Mouse (Mus musculus) layer of hippocampus, postnatal 36 days (tissue): ENCODE results near the gene L3hypdh. TPM values are rescaled to one million over a fixed set of nuclear protein-coding genes. Genes with fewer than 3 reads are reported as not detected.

Experiments
- DNase-seq, 2 experiments: peaks; one replicate each; pipeline ENCODE4 v3.0.0; 2022
- total RNA-seq, 2 experiments: library from RNA; stranded (reverse); gene quantifications; 2 replicates each; pipeline ENCODE4 v1.2.3; 2021

L3hypdh gene
- 1 to 10 TPM; 2.8 to 2.9 TPM for total RNA-seq

DNA sequence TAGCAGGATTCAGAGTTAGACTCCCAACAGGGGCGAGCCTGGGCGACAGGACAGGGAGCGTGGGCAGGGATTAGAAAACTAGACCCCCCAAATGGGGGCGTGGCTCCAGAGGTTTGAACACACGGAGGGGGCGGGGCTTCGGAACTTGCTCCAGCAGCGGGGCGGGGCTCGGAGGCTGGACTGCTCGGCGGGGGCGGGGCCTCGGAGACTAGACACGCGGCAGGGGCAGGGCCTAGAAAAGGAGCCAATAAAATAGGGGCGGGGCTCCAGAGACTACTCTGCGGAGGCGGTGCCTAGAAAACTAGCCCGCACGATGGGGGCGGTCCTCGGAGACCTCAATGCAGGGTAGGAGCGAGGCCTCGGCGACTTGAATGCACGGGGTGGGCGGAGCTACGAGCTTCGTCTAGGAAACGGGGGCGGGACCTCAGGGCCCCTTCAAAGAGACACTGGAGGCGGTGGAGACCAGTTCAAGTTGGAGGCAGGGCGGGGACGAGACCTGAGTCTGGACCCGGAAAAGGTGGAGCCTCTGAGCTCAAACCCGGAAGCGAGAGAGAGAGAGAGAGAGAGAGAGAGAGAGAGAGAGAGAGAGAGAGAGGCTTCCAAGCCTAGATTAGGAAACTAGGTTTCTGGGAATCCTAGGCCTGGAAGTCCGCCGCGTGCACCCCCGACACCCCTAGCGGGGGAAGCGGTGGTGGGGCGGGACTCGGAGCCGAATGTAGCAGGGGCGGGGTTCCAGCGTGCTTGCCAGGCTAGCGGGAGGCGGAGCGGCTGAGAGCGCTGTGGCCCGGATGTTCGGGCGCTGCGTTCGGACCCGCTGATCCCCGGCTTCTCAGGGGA, at the start of gene L3hypdh, which contains the start of gene Jkamp:
Gene L3hypdh (minus strand): TSS at position 111 of the 837 bp plus-strand sequence.
Gene Jkamp (plus strand): TSS at position 261 of the 837 bp plus-strand sequence.
- DNase-seq: peak; percentile 97 to 98

GRCm38 (mm10) chr12:72129203-72129602, 44.0 kb upstream of the L3hypdh start:
- DNase-seq: no peak

DNA sequence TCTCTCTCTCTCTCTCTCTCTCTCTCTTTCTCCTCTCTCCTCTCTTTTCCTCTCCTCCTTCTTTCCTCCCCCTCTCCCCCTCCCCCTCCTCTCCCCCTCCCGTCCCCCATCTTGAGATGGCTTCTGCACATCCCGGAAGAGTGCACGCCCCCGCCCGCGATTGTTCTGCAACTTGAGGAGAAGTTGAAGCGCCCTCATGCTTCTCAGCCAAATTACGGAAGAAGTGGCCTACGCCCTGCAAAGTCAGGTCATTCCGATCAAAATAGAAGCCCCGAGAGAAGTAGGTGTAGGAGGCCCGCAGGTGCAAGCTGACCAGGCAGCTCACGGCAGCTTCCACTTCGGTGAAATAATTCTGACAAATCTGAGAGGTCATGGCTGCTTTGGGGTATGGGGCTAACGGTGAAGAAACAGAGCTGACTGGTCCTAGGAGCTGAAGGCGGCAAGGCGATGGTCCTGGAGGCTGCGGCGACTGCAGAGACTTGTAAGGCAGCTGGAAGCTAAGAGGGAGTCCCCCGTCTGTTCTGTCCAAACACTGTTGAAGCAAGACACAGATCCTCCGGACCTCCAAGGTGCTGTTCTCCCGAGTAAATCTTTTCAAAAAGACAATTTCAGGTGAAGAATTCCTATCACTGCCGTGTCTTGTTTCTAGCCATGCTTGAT, 30.6 kb upstream of the L3hypdh start:
- DNase-seq: no peak

- no peak for DNase-seq
These were observed 29.9 kb upstream of the L3hypdh start for GRCm38 (mm10) chr12:72115126-72115525.

GRCm38 (mm10) chr12:72104525-72105281, 19.5 kb upstream of the L3hypdh start:
- peak; percentile 28 to 61 for DNase-seq

DNA sequence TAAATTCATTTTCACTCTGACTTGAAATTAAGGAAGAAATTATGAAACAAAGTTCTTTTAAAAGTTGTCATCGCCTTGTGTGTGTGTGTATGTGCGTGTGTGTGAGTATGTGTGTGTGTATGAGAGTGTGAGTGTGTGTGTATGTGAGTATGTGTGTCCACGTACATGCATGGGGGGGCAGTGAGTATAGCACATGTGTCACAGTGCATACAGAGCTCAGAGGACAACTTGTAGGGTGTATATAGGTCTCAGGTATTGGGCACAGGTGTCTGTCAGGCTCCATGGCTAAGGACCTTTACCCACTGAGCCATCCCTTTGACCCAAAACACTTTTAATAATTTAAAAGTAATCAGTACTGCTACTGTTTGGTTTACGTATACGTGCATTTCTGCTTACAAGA, 18.8 kb upstream of the L3hypdh start:
- DNase-seq: no peak

GRCm38 (mm10) chr12:72102776-72103175, 17.5 kb upstream of the L3hypdh start:
- no peak for DNase-seq

DNA sequence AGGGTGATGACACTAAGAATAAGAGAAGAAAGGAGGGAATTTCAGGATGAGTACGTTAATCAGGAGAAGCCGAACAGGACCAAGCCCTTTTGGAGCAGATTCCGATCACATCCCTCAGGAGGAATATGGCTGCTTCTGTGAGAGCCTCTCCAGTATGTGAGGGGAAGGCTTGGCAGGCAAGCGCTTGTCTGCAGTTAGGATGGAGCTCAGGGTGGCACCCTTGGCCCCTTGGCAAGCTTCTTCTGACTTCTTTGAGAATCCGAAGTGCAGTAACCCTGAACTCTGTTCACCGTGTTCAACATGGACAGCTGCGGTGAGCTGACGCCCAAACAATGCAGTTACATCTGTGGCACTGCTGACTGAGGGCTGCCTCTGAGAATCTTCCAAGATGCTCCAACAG, 11.7 kb upstream of the L3hypdh start:
- no peak for DNase-seq

DNA sequence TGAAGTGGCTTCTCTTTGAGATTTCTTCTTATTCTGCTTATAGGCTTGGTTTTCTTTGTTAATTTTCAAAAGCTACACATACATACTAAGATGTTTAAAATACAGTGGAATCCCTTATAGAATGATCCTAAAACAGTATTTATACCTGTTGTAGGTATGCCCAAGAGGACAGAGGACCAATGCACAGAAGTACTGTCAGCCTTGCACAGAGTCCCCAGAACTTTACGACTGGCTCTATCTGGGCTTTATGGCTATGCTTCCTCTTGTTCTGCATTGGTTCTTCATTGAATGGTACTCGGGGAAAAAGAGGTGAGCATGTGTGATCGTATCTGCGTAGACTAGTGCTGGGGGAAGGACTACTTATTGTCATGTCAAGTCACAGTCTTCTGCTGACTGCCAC, 4.6 kb upstream of the L3hypdh start:
- DNase-seq: no peak

DNA sequence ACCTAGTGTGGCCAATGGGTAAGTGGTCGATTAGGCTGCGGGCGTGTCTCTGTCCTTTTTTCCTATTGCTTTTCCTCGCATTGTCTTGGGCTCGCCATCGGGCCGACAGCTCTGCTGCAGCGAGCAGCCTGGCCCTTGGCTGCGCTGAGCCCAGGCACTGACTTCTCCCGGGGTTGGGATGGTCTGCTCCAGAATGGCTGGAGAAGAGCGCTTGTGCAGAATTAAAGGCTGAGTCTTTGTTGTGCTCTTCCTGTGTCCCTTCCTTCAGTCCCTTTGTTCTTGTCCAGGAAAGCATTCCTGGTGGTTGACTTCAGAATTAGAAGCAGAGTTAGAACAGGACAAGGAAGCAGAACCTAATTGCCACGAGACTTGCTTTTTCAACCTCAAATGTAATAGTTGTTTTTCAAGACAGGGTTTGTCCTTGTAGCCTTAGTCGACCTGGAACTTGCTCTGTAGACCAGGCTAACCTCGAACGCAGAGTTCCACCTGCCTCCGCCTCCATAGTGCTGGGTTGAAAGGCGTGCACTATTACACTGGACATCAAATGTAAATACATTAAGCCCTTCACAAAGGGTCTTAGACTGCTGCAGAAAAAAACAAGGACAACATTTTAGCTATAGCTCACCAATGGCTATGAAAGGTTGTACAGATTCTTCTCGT, 1.1 kb upstream of the L3hypdh start:
- DNase-seq: no peak

- DNase-seq: no peak
These were observed 263 bp downstream of the L3hypdh start for GRCm38 (mm10) chr12:72085024-72085328.

GRCm38 (mm10) chr12:72084261-72085023, 797 bp downstream of the L3hypdh start:
- DNase-seq: peak in 1 of 2 experiments; percentile 37

GRCm38 (mm10) chr12:72083265-72083664, 2.0 kb downstream of the L3hypdh start:
- no peak for DNase-seq

DNA sequence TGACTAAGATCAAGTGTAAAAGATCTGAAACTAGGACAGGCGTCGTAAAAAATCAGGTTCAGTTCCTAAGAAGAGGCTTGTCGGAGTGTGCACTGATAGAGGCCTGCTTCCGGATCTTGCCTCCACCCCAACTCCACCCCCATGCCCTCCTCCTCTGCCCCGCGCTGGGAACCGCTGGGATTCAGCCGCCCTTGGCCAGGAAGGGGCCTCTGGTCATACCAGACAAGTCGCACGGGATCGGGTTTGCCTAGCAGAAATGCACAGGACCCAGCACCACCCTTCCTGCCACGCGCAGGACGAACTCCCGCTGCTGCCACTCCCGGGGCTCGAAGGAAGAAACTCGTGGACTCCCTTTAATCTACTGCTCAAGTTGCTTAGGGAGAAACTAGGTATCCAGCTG, 2.9 kb downstream of the L3hypdh start:
- no peak for DNase-seq

- no peak for DNase-seq
These were observed 3.3 kb downstream of the L3hypdh start for GRCm38 (mm10) chr12:72081961-72082360.

- DNase-seq: no peak
These were observed 7.0 kb downstream of the L3hypdh start for GRCm38 (mm10) chr12:72078248-72078647.

DNA sequence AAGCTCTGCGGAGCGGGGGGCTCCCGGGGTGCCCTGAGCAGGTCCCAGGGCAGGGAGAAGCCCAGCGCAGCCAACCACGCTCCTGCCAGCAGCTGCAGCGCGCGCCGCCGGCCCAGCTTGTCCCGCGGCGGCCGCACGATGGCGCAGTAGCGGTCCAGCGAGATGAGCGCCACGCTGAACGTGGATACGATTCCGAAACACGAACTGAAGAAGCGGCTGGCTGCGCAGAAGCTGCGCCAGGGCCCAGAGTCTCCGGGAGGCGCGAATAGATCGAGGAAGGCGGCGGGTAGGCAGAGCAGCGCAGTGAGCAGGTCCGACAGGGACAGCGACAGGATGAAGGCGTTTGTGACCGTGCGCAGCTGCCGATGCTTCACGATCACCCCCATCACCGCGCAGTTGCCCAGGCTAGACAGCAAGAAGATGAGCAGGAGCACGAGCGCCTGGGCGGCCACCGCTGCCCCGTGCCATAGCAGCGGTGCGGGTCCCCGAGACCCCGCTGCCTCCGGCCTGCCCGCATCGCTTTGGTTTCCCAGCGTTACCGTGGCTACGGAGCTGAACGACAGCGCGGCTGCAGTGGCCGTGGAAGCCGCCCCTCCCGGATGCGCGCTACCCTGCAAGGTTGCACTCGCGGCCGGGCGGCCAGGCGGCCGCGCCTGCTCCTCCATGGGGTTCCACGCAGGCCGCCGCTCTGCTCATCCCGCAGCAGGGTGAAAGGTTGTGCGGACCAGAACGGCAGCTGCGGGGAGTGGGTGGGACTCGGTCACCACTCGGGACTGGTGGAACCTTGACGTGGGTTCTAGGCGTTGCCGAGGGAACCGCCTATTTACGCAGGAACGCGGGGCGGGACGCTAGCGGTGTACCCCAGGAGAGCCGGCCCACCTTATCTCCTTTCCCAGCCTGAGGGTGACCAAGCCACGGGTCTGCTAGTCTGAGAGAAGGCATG, 14.6 kb downstream of the L3hypdh start, which contains the start of gene Gpr135:
Gene Gpr135 (minus strand): TSS at position 799 of the 943 bp plus-strand sequence.
- DNase-seq: peak; percentile 87 to 88

- DNase-seq: no peak
These were observed 15.5 kb downstream of the L3hypdh start for GRCm38 (mm10) chr12:72069626-72070326.

- DNase-seq: no peak
These were observed 27.5 kb downstream of the L3hypdh start for GRCm38 (mm10) chr12:72057780-72058179.

- no peak for DNase-seq
These were observed 31.4 kb downstream of the L3hypdh start for GRCm38 (mm10) chr12:72053851-72054250.
